Mouse (Mus musculus) hindbrain, embryonic 15.5 days (tissue): Measurements from ENCODE around the gene Fkbp8. TPM values are rescaled to one million over a fixed set of nuclear protein-coding genes. Genes with fewer than 3 reads are reported as not detected.

ENCODE experiments used
- ATAC-seq: fragments of 200-750 bp; cut with Nextera tagmentation; 2 replicates; pipeline ENCODE4 v1.8.0; 2017; ENCODE audit warnings: low read depth, moderate number of reproducible peaks, moderate TSS enrichment; ENCODE audit not compliant: low FRiP score
- H3K27ac ChIP-seq: fragments of 300-500 bp; sonication (generic); replicated peaks from 2 replicates; pipeline ENCODE4 v1.5.1; 2015; ENCODE audit warnings: mild to moderate bottlenecking, inconsistent platforms
- H3K27me3 ChIP-seq: fragments of 300-500 bp; sonication (generic); 2 replicates; pipeline ENCODE4 v1.6.1; 2015; ENCODE audit warnings: control low read depth, inconsistent platforms
- H3K36me3 ChIP-seq: fragments of 300-500 bp; sonication (generic); 2 replicates; pipeline ENCODE4 v1.6.1; 2015; ENCODE audit warnings: control low read depth, inconsistent platforms
- H3K4me1 ChIP-seq: fragments of 300-500 bp; sonication (generic); replicated peaks from 2 replicates; pipeline ENCODE4 v1.6.1; 2015; ENCODE audit warnings: control low read depth, inconsistent platforms
- H3K4me2 ChIP-seq: fragments of 300-500 bp; sonication (generic); 2 replicates; pipeline ENCODE4 v1.6.1; 2015; ENCODE audit warnings: moderate library complexity, mild to moderate bottlenecking, inconsistent platforms
- H3K4me3 ChIP-seq: fragments of 300-500 bp; sonication (generic); 2 replicates; pipeline ENCODE4 v1.5.1; 2015; ENCODE audit warnings: mild to moderate bottlenecking, inconsistent platforms
- H3K9ac ChIP-seq: fragments of 300-500 bp; sonication (generic); 2 replicates; pipeline ENCODE4 v1.6.1; 2015; ENCODE audit warnings: inconsistent platforms
- H3K9me3 ChIP-seq: fragments of 300-500 bp; sonication (generic); 2 replicates; pipeline ENCODE4 v1.6.1; 2016; ENCODE audit warnings: control low read depth, inconsistent platforms
- WGBS: fragments of 180-500 bp; shearing (Covaris S2); methylation state at CpG from one replicate; pipeline ENCODE4 v1.1.7; 2015; 5-methylcytosine and 5-hydroxymethylcytosine counted together
- polyA plus RNA-seq: library from polyadenylated mRNA; unstranded; fragments of >200 nt; fragmentation: Nextera tagmentation; extraction: Ambion mirVana; gene quantifications from 2 replicates; pipeline ENCODE4 v1.2.1, GENCODE M21; 2015

Fkbp8 gene
- polyA plus RNA-seq, 1 experiment from 2014 or later: 420 TPM

- Histone ChIP-seq H3K4me2 (peak within 1 kb of the TSS; percentile 76), H3K27me3 (peaks cover 98% of the 10 kb centered on the region), H3K9me3 (no peaks in the 10 kb centered on the region), H3K4me3 (peak within 1 kb of the TSS; percentile 37), H3K9ac (peak within 1 kb of the TSS; percentile 14), H3K36me3 (no peaks in the 10 kb centered on the region), H3K27ac (no peak within 1 kb of the TSS), H3K4me1 (peaks cover 61% of the 10 kb centered on the region)
- ATAC-seq: no peak
- WGBS: under 1% methylated on average over 48 of the region's 93 CpGs
Observed at GRCm38 (mm10) chr8:70492664-70493640, 34.6 kb upstream of the Fkbp8 start, which contains the start of gene Crlf1. Gene Crlf1 (plus strand): TSS chr8:70493158.

DNA sequence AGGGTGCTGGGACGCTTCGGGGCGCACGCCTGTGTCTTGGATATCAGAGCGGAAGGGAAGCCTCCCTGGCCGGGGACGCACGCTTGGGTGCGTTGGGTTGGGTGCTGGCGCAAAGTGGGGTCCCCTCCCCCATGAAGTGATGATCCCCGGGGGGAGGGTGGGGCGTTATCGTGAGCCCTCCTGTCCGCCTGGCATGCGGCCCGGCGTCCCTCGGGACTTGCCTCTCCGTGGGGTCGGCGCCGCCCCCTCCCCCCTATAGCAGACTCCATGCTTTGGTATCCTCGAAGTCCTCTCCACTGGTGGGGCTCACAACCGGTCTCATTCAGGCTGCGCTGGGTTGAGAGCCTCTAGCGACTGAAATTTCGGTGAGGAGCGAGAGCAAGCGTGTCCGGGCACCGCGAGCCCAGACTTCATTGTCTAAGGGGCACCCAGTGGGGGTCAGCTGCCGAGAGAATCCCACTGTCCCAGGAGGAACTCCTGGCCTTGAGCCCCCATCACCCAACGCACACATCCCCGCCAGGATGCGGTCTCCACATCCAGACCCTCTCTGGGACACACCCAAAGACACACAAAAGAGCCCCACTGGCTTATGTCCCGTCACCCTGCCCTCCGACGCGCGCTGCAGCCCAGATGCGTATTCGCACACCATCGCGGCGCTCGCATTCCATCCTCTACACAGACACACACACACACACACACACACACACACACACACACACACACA lies 33.7 kb upstream of the Fkbp8 start:
- H3K4me1 ChIP-seq: peaks cover 52% of the 10 kb centered on the region
- H3K4me2 ChIP-seq: peak overlapping the region; percentile 76
- no peak overlapping the region; the same call in 1 of the 2 replicates for H3K9ac ChIP-seq
- WGBS: 1% methylated on average over 38 of the region's 47 CpGs
- ATAC-seq: no peak
- H3K9me3 ChIP-seq: no peaks in the 10 kb centered on the region
- H3K36me3 ChIP-seq: no peaks in the 10 kb centered on the region
- H3K27ac ChIP-seq: no peak overlapping the region
- H3K27me3 ChIP-seq: peaks cover 98% of the 10 kb centered on the region
- peak overlapping the region; percentile 37 for H3K4me3 ChIP-seq

- WGBS: 2% methylated on average over 28 of the region's 28 CpGs
- Histone ChIP-seq H3K4me3 (peak overlapping the region; percentile 37), H3K4me2 (peak overlapping the region; percentile 76), H3K4me1 (peaks cover 46% of the 10 kb centered on the region), H3K36me3 (no peaks in the 10 kb centered on the region), H3K27ac (no peak overlapping the region), H3K9me3 (no peaks in the 10 kb centered on the region), H3K9ac (no peak overlapping the region), H3K27me3 (peaks cover 98% of the 10 kb centered on the region)
- no peak for ATAC-seq
Observed at GRCm38 (mm10) chr8:70494416-70494945, 33.0 kb upstream of the Fkbp8 start.

DNA sequence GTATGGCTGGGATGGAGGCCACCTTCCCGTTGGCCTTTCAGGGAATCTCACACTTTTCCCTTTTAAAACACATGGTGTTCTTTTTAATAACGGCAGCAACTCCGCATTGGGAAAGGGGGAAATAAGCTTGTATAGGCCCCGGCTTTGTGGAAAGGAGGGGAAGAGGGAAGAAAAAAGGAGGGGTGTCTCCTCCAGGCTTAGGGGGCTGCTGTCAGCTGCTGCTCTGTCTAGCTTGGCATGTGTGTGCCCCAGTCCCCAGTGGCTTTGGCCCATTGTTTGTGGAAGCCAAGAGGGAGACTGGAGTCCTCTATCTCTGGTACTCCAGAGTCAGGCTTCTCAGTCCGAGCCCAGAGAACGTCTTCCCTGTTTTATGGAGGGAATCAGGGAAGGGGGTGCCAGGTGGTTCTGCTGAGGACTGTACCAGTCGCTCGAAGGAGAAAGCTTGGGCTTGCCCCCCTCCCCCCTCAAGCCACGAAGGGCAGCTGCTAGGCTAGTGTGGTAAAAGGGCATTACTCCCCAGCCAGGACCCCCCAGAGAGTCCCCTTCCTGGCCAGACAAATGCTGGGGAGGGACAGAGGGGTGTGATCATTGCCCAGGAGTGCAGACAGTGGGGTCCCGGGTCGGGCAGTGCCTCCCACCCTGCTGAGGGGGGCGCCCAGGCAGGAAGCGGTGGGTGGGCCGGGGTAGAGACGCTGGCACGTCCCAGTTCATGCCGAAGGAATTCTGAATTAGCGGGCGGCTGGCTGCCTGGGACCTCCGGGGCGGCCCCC lies 32.3 kb upstream of the Fkbp8 start:
- no peak overlapping the region for H3K27ac ChIP-seq
- no peak overlapping the region for H3K9ac ChIP-seq
- WGBS: 3% methylated on average over 19 of the region's 21 CpGs
- no peaks in the 10 kb centered on the region for H3K36me3 ChIP-seq
- ATAC-seq: no peak; the same call in 1 of the 2 replicates
- no peak overlapping the region for H3K4me3 ChIP-seq
- no peaks in the 10 kb centered on the region for H3K9me3 ChIP-seq
- peaks cover 42% of the 10 kb centered on the region for H3K4me1 ChIP-seq
- H3K4me2 ChIP-seq: peak overlapping the region; percentile 14; the same call in 1 of the 2 replicates
- H3K27me3 ChIP-seq: peaks cover 99% of the 10 kb centered on the region

DNA sequence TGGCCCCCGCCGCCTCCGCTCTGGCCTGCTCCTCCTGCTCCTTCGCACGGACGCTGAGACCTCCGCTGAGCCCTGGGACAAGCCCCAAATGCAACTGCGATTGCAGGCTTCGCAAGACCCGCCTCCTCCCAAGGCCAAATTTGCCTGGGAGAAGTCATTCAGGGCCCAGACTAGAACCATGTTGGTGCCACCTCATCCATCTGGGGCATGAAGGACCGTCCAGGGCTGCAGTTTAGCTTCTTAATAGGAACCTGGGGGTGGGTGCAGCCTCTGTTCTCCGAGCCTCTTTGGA lies 31.8 kb upstream of the Fkbp8 start:
- Histone ChIP-seq H3K36me3 (no peaks in the 10 kb centered on the region), H3K27ac (no peak overlapping the region), H3K4me3 (no peak overlapping the region), H3K4me2 (peak overlapping the region; percentile 14; the same call in 1 of the 2 replicates), H3K9ac (no peak overlapping the region), H3K27me3 (peaks cover 99% of the 10 kb centered on the region), H3K4me1 (peaks cover 40% of the 10 kb centered on the region), H3K9me3 (no peaks in the 10 kb centered on the region)
- WGBS: 10% methylated on average over 12 of the region's 12 CpGs
- no peak for ATAC-seq

GRCm38 (mm10) chr8:70500386-70501301 lies 26.9 kb upstream of the Fkbp8 start:
- WGBS: 8% methylated on average over 38 of the region's 39 CpGs
- no peak overlapping the region for H3K9ac ChIP-seq
- peaks cover 45% of the 10 kb centered on the region for H3K4me1 ChIP-seq
- H3K27me3 ChIP-seq: peaks cover 80% of the 10 kb centered on the region
- H3K4me3 ChIP-seq: peak overlapping the region; percentile 21
- H3K4me2 ChIP-seq: peak overlapping the region; percentile 39
- ATAC-seq: 0 out of 2 replicates have a peak, but pooled peaks have one; percentile 4
- H3K36me3 ChIP-seq: no peaks in the 10 kb centered on the region
- no peaks in the 10 kb centered on the region for H3K9me3 ChIP-seq
- no peak overlapping the region for H3K27ac ChIP-seq

DNA sequence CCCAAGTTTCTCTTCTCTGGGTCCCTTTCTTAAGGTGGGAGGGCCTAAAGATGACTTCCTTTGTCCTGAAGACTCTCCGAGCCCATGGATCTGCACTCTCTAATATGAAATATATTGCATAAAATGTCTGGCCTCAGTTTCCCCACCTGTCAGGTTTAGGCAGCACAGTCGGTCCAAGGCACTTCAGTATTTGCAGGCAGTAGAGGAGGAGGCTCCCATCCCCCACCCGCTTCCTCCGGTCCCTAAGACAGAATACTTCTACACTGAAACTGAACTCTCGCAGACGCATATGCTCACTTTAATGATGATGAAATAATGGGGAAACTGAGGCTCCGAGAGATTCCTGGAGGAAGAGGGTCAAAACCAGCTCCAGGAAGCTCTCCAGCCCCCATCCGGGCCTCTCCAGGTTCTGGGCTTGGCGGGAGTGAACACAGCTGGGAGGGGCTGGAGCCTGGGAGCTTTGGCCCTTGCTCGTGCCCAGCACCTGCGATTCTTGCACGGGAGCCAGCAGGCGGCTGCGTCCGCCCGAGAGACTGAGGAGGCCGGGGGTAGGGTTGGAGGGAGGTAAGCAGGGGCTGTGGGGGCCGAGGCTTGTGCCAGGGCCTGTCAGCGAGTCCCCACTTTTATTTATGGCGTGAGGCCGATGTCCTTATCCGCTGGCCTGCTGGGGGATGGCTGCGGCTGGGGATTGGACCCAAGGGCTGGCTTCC lies 25.5 kb upstream of the Fkbp8 start:
- H3K36me3 ChIP-seq: no peaks in the 10 kb centered on the region

DNA sequence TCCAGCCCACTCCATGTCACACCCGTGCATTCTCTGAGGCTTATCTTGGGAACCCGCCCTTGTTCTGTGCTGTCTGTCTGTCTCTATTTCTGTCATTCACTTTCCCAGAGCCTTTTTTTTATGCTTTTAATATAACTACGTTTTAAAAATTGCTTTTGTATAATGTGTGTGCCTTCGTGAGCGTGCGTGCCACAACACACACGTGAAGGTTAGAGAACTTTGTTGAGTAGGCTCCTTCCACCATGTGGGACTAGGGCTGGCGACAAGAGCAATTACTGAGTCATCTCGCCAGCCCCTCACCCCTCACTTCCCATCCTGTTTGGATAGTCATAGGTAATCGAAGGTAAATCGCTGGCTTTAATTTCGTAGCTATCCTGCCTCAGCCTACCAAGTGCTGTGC lies 25.0 kb upstream of the Fkbp8 start:
- Histone ChIP-seq H3K27ac (no peak overlapping the region), H3K9me3 (no peaks in the 10 kb centered on the region), H3K9ac (no peak overlapping the region), H3K36me3 (peaks cover 3% of the 10 kb centered on the region; the same call in 1 of the 2 replicates), H3K4me3 (no peak overlapping the region), H3K27me3 (peaks cover 61% of the 10 kb centered on the region), H3K4me2 (0 out of 2 replicates have a peak overlapping the region, but pooled peaks have one; percentile 0), H3K4me1 (peaks cover 51% of the 10 kb centered on the region)
- 38% methylated on average over 12 of the region's 12 CpGs for WGBS
- no peak for ATAC-seq

More for the DNA sequence above, 25.5 kb upstream of the Fkbp8 start:
- H3K4me2 ChIP-seq: 0 out of 2 replicates have a peak overlapping the region, but pooled peaks have one; percentile 0
- H3K27ac ChIP-seq: no peak overlapping the region
- ATAC-seq: no peak
- 13% methylated on average over 23 of the region's 23 CpGs for WGBS
- no peak overlapping the region for H3K4me3 ChIP-seq
- H3K9me3 ChIP-seq: no peaks in the 10 kb centered on the region
- H3K27me3 ChIP-seq: peaks cover 67% of the 10 kb centered on the region
- H3K9ac ChIP-seq: 0 out of 2 replicates have a peak overlapping the region, but pooled peaks have one; percentile 3
- peaks cover 50% of the 10 kb centered on the region for H3K4me1 ChIP-seq

- ATAC-seq: no peak
- Histone ChIP-seq H3K4me1 (peaks cover 51% of the 10 kb centered on the region), H3K36me3 (peaks cover 8% of the 10 kb centered on the region), H3K27ac (no peak overlapping the region), H3K4me3 (no peak overlapping the region), H3K4me2 (no peak overlapping the region), H3K9ac (no peak overlapping the region), H3K9me3 (no peaks in the 10 kb centered on the region), H3K27me3 (peaks cover 55% of the 10 kb centered on the region)
- WGBS: 14% methylated on average over 46 of the region's 46 CpGs
Observed at GRCm38 (mm10) chr8:70503062-70503750, 24.3 kb upstream of the Fkbp8 start.
